Mouse (Mus musculus) left cerebral cortex, postnatal 36 days (tissue): ENCODE data around the gene Anp32e. TPM values are rescaled to one million over a fixed set of nuclear protein-coding genes. Genes with fewer than 3 reads are reported as not detected.
A peak's percentile ranks its signal among the peaks of the same experiment; 100 is the strongest.
"Not testable (repeated sequence)": the region's sequence is repeated elsewhere in the genome, so short reads cannot be mapped to it uniquely, and the experiment has no call there.

Source experiments
- DNase-seq, 2 experiments: peaks; one replicate each; pipeline ENCODE4 v3.0.0; 2021 to 2022; ENCODE audit warnings: low spot score in 2 of 2, mixed read lengths in 1 of 2
- intact Hi-C: fragments of 180-260 bp; cut with DNase I; formaldehyde crosslinking; loops from one replicate; pipeline ENCODE4 v1.15.1; 2025
- total RNA-seq, 2 experiments: library from RNA; stranded (reverse); gene quantifications; 2 replicates each; pipeline ENCODE4 v1.2.3; 2021

The Anp32e gene
- total RNA-seq, 2 experiments from 2014 or later: 87.9 to 91.2 TPM

DNA sequence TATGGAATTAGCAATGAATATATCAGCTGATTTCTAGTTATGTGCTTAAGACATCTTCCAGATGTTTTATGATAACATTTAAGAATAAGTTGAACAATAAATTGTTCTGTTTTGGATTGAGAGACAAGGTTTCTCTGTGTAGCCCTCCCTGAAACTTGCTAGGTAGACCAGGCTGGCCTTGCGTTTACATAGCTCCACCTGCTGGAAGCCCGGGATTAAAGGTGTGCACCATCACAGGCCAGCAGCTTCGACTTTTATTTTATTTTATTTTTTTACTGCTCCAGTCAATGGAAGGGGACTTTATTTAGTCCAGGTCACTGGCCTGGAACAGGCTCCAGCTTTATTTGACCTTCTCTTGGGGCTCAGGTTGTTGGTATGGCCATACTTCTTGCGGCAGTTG is 34.6 kb downstream of the Anp32e start:
- intact Hi-C loops: no loop called here
- no peak for DNase-seq

DNA sequence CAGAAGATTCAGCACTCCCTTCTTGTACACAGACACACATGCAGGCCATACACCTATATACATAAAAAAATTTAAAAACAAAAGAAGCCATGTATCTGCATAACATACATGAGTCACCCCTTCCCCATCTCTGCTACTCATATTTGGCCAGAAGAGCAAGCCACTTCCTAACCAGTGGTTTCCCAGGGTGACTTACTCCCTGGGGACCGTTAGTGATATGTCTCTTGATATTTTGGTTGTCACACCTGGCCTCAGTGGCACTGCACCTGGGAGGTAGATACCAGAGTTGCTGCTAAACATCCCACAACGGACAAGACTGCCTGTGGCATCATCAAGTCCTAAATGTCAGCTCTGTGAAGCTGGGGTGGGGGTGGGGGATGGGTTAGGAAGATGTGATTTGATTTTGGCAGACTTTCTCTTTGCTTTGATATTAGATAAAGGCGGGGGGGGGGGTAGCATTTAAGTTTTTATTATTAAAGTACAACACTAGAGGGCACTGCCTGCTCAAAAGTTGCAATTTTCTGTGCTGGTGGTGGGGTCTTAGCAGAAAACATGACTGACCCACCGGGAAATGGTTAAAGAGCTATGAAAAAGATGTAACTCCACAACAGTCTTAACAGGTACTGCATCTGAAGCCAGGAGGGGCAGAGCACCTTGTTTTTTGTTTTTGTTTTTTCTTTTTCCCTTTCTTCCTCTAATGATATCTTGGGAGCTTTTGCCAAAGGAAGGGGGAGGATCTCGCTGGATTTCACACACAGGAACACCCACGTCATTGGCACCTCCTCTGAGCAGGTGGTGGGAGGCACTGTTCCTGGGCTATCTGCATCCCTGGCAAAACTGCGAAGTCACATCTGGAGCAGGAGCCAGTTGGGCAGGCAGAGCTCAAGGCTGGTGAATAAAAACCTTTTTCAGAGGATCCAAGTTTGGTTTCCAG is 36.7 kb downstream of the Anp32e start:
- intact Hi-C loops: loop anchor here (1.0 to 5.0 kb wide), 2 partner anchors 87 to 182 kb away; no protein-coding TSS in a partner anchor
- peak; percentile 54 to 74 for DNase-seq

DNA sequence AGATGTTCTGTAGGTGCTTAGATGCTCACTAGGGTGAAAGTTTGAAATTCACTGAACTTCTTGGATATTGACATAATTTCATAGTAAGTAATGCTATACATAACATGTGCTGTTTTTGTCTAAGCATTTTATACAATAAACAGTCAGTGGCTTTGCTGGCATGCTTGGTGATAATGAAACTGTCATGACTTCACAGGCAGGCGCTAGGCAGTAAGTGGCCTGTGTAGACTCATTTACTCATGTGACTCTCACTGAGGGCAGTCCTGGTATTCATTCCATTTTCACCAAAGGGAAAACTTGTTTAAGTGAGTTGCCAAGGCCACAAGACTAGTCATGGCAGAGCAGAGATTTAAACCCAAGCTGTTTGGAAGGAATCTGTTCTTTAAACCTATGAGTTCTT is 40.2 kb downstream of the Anp32e start:
- DNase-seq: no peak
- intact Hi-C loops: loop anchor here (5.0 kb wide), 1 partner anchor 178 kb away; no protein-coding TSS in a partner anchor

DNA sequence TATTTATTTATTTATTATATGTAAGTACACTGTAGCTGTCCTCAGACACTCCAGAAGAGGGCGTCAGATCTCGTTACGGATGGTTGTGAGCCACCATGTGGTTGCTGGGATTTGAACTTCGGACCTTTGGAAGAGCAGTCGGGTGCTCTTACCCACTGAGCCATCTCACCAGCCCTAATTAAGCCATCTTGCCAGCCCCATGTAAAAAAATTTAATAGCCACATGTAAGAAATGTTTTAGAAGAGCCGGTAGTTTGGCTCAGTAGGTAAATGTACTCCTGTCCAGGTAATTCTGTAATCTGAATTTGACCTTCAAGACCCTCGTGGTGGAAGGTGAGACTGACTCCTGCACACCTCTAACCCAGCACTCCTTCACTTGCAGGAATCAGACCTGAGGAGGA is 41.6 kb downstream of the Anp32e start:
- intact Hi-C loops, DNase-seq: not testable (repeated sequence)

- no peak for DNase-seq
- intact Hi-C loops: no loop called here
These were observed 43.3 kb downstream of the Anp32e start for GRCm38 (mm10) chr3:95972251-95972872.

GRCm38 (mm10) chr3:95972873-95973634 is 44.0 kb downstream of the Anp32e start:
- intact Hi-C loops: no loop called here
- DNase-seq: no peak

DNA sequence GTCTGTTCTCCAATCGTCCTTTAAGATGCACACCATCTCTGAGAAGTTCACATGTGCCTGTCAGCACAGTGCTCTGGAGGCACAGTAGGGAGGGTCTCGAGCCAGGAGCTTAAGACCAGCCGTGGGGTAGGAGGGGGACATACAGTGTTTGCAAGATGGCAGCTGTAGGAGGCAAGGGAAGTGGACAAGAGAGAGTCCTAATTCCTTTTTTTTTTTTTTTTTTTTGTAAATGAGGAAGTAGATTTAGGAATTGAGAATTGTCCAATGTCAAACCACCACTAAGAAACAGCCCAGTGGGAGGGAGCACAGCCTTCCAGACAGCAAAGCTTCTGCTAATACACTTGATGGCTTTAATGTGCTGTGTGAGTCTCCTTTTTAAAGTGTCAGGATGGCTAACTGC is 48.0 kb downstream of the Anp32e start:
- no peak for DNase-seq
- intact Hi-C loops: no loop called here

GRCm38 (mm10) chr3:95977587-95977986 is 48.5 kb downstream of the Anp32e start:
- DNase-seq, intact Hi-C loops: not testable (repeated sequence)

DNA sequence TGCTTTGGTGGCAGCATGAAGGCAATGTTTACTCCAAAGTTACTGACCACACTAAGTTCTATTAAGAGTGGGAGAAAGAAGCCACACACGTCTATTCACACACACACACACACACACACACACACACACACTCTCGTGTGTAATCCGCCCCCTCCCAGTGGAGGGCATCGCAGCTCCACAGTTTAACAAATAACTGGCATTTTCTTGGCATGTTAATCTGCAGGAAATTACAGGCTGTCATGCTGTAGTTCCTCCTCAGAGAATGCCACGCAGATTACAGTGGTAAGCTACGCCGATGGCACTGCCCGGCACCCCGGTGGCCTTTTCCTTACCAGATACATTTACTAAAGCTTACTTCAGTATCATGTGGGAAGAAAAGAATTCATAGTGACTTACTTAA is 49.2 kb downstream of the Anp32e start:
- DNase-seq: no peak
- intact Hi-C loops: no loop called here

- intact Hi-C loops: no loop called here
- DNase-seq: no peak
These were observed 51.4 kb downstream of the Anp32e start for GRCm38 (mm10) chr3:95980276-95980970.

- DNase-seq: no peak
- intact Hi-C loops: no loop called here
These were observed 53.1 kb downstream of the Anp32e start for GRCm38 (mm10) chr3:95982129-95982528.

- intact Hi-C loops: no loop called here
- peak in 1 of 2 experiments; percentile 67 for DNase-seq
These were observed 56.4 kb downstream of the Anp32e start for GRCm38 (mm10) chr3:95985209-95986000.

- intact Hi-C loops: no loop called here
- peak; percentile 76 to 80 for DNase-seq
These were observed 57.1 kb downstream of the Anp32e start for GRCm38 (mm10) chr3:95986001-95986622.

GRCm38 (mm10) chr3:95986984-95987383 is 57.9 kb downstream of the Anp32e start:
- intact Hi-C loops: no loop called here
- DNase-seq: no peak

- intact Hi-C loops: no loop called here
- DNase-seq: no peak
These were observed 58.5 kb downstream of the Anp32e start for GRCm38 (mm10) chr3:95987386-95988110.

DNA sequence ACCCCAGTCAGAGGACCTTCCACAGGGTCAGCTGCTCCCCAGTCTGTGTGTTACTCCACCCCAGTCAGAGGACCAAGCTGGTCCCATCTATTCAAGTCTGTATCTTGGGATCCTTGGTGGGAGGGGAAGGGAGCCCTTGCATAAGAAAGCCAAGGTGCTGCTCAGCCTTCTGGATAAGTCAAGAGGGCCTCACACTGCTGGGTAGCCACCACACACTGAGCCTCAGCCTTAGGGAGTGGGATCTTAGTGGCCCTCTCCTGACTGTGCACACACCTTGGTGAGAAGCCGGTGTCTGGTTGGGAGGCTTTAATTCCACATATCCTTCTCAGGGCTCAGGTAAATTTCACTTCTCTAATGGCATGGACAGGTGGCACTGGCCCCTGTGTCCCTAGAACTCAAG is 59.1 kb downstream of the Anp32e start:
- intact Hi-C loops: no loop called here
- DNase-seq: no peak

GRCm38 (mm10) chr3:95988969-95989368 is 59.9 kb downstream of the Anp32e start:
- no peak for DNase-seq
- intact Hi-C loops: no loop called here
